8 mouse cellular contexts compared by ENCODE assay signal in the genomic region with DNA sequence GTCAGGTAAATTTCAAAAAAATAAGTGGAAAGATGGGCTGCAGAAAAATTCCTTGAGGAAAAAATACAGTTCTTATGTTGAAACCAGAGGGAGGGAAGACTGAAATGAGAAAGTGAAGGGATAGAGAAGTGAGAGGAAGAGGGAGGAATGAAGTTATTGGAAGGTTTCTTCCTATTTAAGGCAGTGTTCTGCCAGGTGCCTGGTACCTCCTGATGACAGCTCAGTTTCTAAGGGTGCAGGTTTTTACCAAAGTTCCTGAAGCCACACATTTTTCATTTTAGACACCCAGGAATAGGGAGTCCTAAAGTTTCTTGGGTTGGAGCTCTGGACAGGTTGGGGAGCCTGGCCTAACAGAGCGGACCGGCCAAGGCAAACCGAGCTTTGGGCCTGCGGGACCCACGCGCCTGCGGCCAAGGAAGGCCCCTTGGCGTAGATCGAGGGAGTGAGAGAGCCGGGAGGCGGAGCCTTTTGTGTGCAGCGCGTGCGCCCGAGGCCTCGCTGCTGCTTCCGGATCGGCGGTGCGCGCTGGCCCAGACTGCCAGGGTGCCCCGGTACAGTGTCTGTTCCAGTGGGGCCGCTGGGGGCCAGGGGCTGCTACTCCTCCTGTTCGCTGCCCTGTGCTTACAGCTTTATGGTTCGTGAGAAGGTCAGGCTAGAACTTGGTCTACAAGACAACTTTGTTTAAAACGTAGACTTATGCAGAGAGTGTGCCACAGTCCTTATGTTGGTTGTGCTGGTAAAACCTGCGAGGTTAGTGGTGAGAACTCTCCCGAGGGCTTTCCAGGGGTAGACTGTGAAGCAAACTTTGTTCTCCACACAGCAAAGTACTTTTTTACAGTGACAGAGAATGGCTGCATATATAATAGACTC. TPM values are rescaled to one million over a fixed set of nuclear protein-coding genes. Genes with fewer than 3 reads are reported as not detected.
A peak's percentile ranks its signal among the peaks of the same experiment; 100 is the strongest.
DNase-seq lines count a peak whose midpoint lies in the region; ATAC-seq and TF ChIP-seq lines count a peak whose summit lies in the region.

No protein-coding gene starts in this region.

- peak overlapping the region; percentile 48 for H3K4me3 ChIP-seq in liver, embryonic 11.5 days (ENCODE audit: low read depth, low read length)
- H3K4me3 ChIP-seq in myocyte: peak overlapping the region; percentile 21
- H3K4me3 ChIP-seq in stomach, embryonic 15.5 days (replicated peaks): peak overlapping the region; percentile 47

- peak overlapping the region; percentile 94 for H3K4me2 ChIP-seq in liver, embryonic 11.5 days
- peak overlapping the region; percentile 90 for H3K4me2 ChIP-seq in myocyte (ENCODE audit: low read depth)
- peak overlapping the region; percentile 76 for H3K4me2 ChIP-seq in stomach, embryonic 15.5 days

- peak; percentile 96 for ATAC-seq in liver, embryonic 11.5 days (replicated peaks; ENCODE audit: low FRiP score)
- peak; percentile 88; the same call in 1 of the 2 replicates for ATAC-seq in stomach, embryonic 15.5 days (ENCODE audit: insufficient read depth, low FRiP score, low read depth)

- H3K36me3 ChIP-seq in liver, embryonic 11.5 days (ENCODE audit: control insufficient read depth, insufficient read depth, low read length): no peaks in the 10 kb centered on the region; the same call in 1 of the 2 replicates
- no peaks in the 10 kb centered on the region for H3K36me3 ChIP-seq in myocyte (ENCODE audit: control insufficient read depth, insufficient read depth)
- no peaks in the 10 kb centered on the region for H3K36me3 ChIP-seq in stomach, embryonic 15.5 days

- no peaks in the 10 kb centered on the region for H3K9me3 ChIP-seq in liver, embryonic 11.5 days (ENCODE audit: control insufficient read depth, low read length)
- no peaks in the 10 kb centered on the region for H3K9me3 ChIP-seq in stomach, embryonic 15.5 days

- H3K79me2 ChIP-seq in myocyte (ENCODE audit: control insufficient read depth, insufficient read depth): peaks cover 100% of the 10 kb centered on the region

- peak; percentile 60 for TF ChIP-seq POLR2A in myocyte (IDR thresholded peaks at IDR 0.05; ENCODE audit: insufficient read length, low read depth)

- no peak overlapping the region for H3ac ChIP-seq in myocyte (ENCODE audit: control insufficient read depth, insufficient read length)

- DNase-seq in layer of hippocampus, adult 11-12 months (ENCODE audit: low spot score): peak; percentile 37
- no peak for DNase-seq in layer of hippocampus, adult 9-10 months (ENCODE audit: low spot score)
- peak; percentile 38 to 55 for DNase-seq in cerebellum, postnatal 36 days
- DNase-seq in gastrocnemius, postnatal 10 days: peak; percentile 71
- peak; percentile 84 for DNase-seq in induced T-regulatory cell, adult 2 months (ENCODE audit: low read depth)
- DNase-seq in liver, embryonic 11.5 days (ENCODE audit: low spot score): peak; percentile 85

- H3K4me1 ChIP-seq in liver, embryonic 11.5 days (replicated peaks; ENCODE audit: control insufficient read depth, insufficient read depth, low read length): peaks cover 12% of the 10 kb centered on the region
- H3K4me1 ChIP-seq in stomach, embryonic 15.5 days: peaks cover 9% of the 10 kb centered on the region

- H3K27me3 ChIP-seq in liver, embryonic 11.5 days (replicated peaks; ENCODE audit: control insufficient read depth, insufficient read depth, low read length): no peaks in the 10 kb centered on the region
- H3K27me3 ChIP-seq in myocyte (ENCODE audit: control insufficient read depth, insufficient read depth, insufficient read length): no peaks in the 10 kb centered on the region
- H3K27me3 ChIP-seq in stomach, embryonic 15.5 days (replicated peaks): no peaks in the 10 kb centered on the region

- WGBS in liver, embryonic 11.5 days: 2% methylated on average over 28 of the region's 28 CpGs
- 1% methylated on average over 28 of the region's 28 CpGs for WGBS in stomach, embryonic 15.5 days

- H3K9ac ChIP-seq in liver, embryonic 11.5 days (ENCODE audit: low read depth, low read length): peak overlapping the region; percentile 72
- peak overlapping the region; percentile 9; the same call in 1 of the 2 replicates for H3K9ac ChIP-seq in stomach, embryonic 15.5 days

- peak overlapping the region; percentile 72 for H3K27ac ChIP-seq in liver, embryonic 11.5 days (ENCODE audit: low read depth, low read length)
- peak overlapping the region; percentile 55 for H3K27ac ChIP-seq in stomach, embryonic 15.5 days

TF ChIP-seq in myocyte, 11 proteins besides CTCF, POLR2A, EP300 and RAD21:
- TF ChIP-seq TCF3 (IDR thresholded peaks at IDR 0.05; ENCODE audit: insufficient read length, low read depth) (no peak), MYOD1 (IDR thresholded peaks at IDR 0.05; ENCODE audit: control insufficient read depth in 1 of 3, insufficient read length in 2 of 3, low read depth in 2 of 3) (no peak), USF1 (IDR thresholded peaks at IDR 0.05; ENCODE audit: low read depth) (no peak), REST (IDR thresholded peaks at IDR 0.05; ENCODE audit: insufficient read depth, insufficient read length) (no peak), MYOG (IDR thresholded peaks at IDR 0.05; ENCODE audit: control insufficient read depth in 1 of 3, insufficient read depth in 1 of 3, insufficient read length in 2 of 3, low read depth in 2 of 3) (no peak), CEBPB (IDR thresholded peaks at IDR 0.05; ENCODE audit: insufficient read depth, poor library complexity, severe bottlenecking) (no peak), POLR2AphosphoS2 (IDR thresholded peaks at IDR 0.05; ENCODE audit: insufficient read length, low read depth) (no peak), TCF12 (IDR thresholded peaks at IDR 0.05; ENCODE audit: insufficient read depth, poor library complexity, severe bottlenecking) (no peak), MAX (IDR thresholded peaks at IDR 0.05; ENCODE audit: low read depth) (no peak), E2F4 (IDR thresholded peaks at IDR 0.05; ENCODE audit: insufficient read depth) (no peak), SRF (IDR thresholded peaks at IDR 0.05; ENCODE audit: control insufficient read depth, insufficient read length, low read depth) (no peak)

RNA-seq across cellular contexts. Expression of gene Zfp148, which starts 19.5 kb away (rescaled TPM):
- 10 to 100 TPM; 28.0 to 31.9 TPM for total RNA-seq in gastrocnemius, postnatal 10 days (2021)
- 27.5 and 32.1 TPM in 2 replicates for polyA plus RNA-seq in liver, embryonic 11.5 days (2014; fragmentation: Nextera tagmentation; extraction: Ambion mirVana)
- polyA plus RNA-seq in myocyte (2012; fragmentation: generic; extraction: Trizol): 7.9 TPM
- 53.3 and 55.9 TPM in 2 replicates for polyA plus RNA-seq in stomach, embryonic 15.5 days (2015; fragmentation: Nextera tagmentation; extraction: Ambion mirVana)
